Comparison of ENCODE assay signal across 20 mouse cellular contexts in the genomic region with DNA sequence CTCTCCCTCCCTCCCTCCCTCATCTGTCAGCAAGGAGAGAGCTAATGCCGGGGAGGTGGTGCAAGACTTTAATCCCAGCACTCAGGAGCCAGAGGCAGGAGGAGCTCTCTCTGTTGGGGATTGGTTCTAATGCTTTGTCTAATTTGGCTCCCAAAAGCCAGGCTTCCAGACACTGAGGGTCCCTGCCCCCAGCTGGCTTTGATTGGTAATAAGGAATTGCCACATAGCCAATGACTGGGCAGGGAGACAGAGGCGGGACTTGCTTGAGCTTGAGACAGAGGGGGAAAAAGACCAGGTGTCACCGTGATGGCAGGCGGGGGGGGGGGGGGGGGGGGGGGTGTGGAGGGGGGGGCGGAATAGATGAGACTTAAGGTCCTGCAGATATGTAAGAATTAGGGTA. TPM values are rescaled to one million over a fixed set of nuclear protein-coding genes. Genes with fewer than 3 reads are reported as not detected.
A peak's percentile ranks its signal among the peaks of the same experiment; 100 is the strongest.
DNase-seq lines count a peak whose midpoint lies in the region; ATAC-seq and TF ChIP-seq lines count a peak whose summit lies in the region.
"Had no signal": no experiment of that assay in that cellular context is flagged by ENCODE, and none has a peak within 500 bp of the region (broad histone marks: within the 10 kb centered on the region; RNA-seq: fewer than 3 reads in every experiment).

No protein-coding gene starts in this region.

- H3K9me3 ChIP-seq in lung, embryonic 14.5 days (ENCODE audit: low read depth, low read length) = no peaks in the 10 kb centered on the region
- H3K9me3 ChIP-seq in embryonic facial prominence, embryonic 14.5 days (ENCODE audit: control insufficient read depth, low read length) = no peaks in the 10 kb centered on the region
- H3K9me3 ChIP-seq in intestine, postnatal 0 days (ENCODE audit: control insufficient read depth) = no peaks in the 10 kb centered on the region
- H3K9me3 ChIP-seq: limb, embryonic 15.5 days; neural tube, embryonic 12.5 days had no signal

- peak; percentile 20 for DNase-seq in embryo, embryonic 10 days (ENCODE audit: low spot score)
- DNase-seq in embryo, embryonic 9.5 days (ENCODE audit: extremely low spot score) = no peak
- DNase-seq in lung, embryonic 14.5 days = peak; percentile 4
- DNase-seq in lung, postnatal 25 days (ENCODE audit: low spot score) = no peak
- peak; percentile 84 for DNase-seq in R1 (ENCODE audit: low read depth, low spot score)
- peak; percentile 7 for DNase-seq in embryonic facial prominence, embryonic 14.5 days (ENCODE audit: low spot score)
- DNase-seq in right cerebral cortex, adult 2 months (ENCODE audit: low spot score in 2 of 2) = no peak
- DNase-seq: adrenal gland, postnatal 36 days; cerebellum, adult 9-10 months; gastrocnemius, postnatal 25 days; heart, postnatal 10 days; kidney, adult 9 months; kidney, postnatal 36 days; lung, postnatal 14 days; right cerebral cortex, postnatal 4 days had no signal

- no peak overlapping the region for H3K9ac ChIP-seq in lung, embryonic 14.5 days
- H3K9ac ChIP-seq in embryonic facial prominence, embryonic 14.5 days (ENCODE audit: low read depth, low read length) = no peak overlapping the region
- no peak overlapping the region for H3K9ac ChIP-seq in intestine, postnatal 0 days (ENCODE audit: low read depth, low read length)
- H3K9ac ChIP-seq: limb, embryonic 15.5 days; neural tube, embryonic 12.5 days had no signal

- no peak overlapping the region for H3K4me2 ChIP-seq in lung, embryonic 14.5 days
- no peak overlapping the region for H3K4me2 ChIP-seq in embryonic facial prominence, embryonic 14.5 days (ENCODE audit: low read depth, low read length)
- H3K4me2 ChIP-seq in intestine, postnatal 0 days (replicated peaks; ENCODE audit: low read depth) = no peak overlapping the region
- H3K4me2 ChIP-seq: limb, embryonic 15.5 days; neural tube, embryonic 12.5 days had no signal

- no peaks in the 10 kb centered on the region for H3K27me3 ChIP-seq in lung, embryonic 14.5 days (ENCODE audit: insufficient read depth, low read length)
- no peaks in the 10 kb centered on the region for H3K27me3 ChIP-seq in embryonic facial prominence, embryonic 14.5 days (replicated peaks; ENCODE audit: control insufficient read depth, insufficient read depth, low read length)
- H3K27me3 ChIP-seq in intestine, postnatal 0 days (replicated peaks; ENCODE audit: control insufficient read depth, insufficient read depth, low read length) = no peaks in the 10 kb centered on the region
- H3K27me3 ChIP-seq: limb, embryonic 15.5 days; neural tube, embryonic 12.5 days had no signal

- no peak overlapping the region for H3K4me3 ChIP-seq in lung, embryonic 14.5 days (ENCODE audit: low read depth, low read length)
- no peak overlapping the region for H3K4me3 ChIP-seq in embryonic facial prominence, embryonic 14.5 days (ENCODE audit: low read depth, low read length)
- H3K4me3 ChIP-seq in intestine, postnatal 0 days (ENCODE audit: low read depth, low read length) = no peak overlapping the region
- H3K4me3 ChIP-seq: limb, embryonic 15.5 days; neural tube, embryonic 12.5 days had no signal

- no peak overlapping the region for H3K27ac ChIP-seq in lung, embryonic 14.5 days (ENCODE audit: low read depth)
- no peak overlapping the region for H3K27ac ChIP-seq in embryonic facial prominence, embryonic 14.5 days (replicated peaks; ENCODE audit: low read depth, low read length)
- H3K27ac ChIP-seq in intestine, postnatal 0 days (ENCODE audit: low read depth, low read length) = no peak overlapping the region
- H3K27ac ChIP-seq: limb, embryonic 15.5 days; neural tube, embryonic 12.5 days had no signal

- H3K4me1 ChIP-seq in lung, embryonic 14.5 days (ENCODE audit: insufficient read depth) = no peaks in the 10 kb centered on the region
- H3K4me1 ChIP-seq in embryonic facial prominence, embryonic 14.5 days (ENCODE audit: control insufficient read depth, insufficient read depth, low read length) = no peaks in the 10 kb centered on the region
- no peaks in the 10 kb centered on the region for H3K4me1 ChIP-seq in intestine, postnatal 0 days (replicated peaks; ENCODE audit: control insufficient read depth, insufficient read depth, low read length)
- H3K4me1 ChIP-seq: limb, embryonic 15.5 days; neural tube, embryonic 12.5 days had no signal

- no peaks in the 10 kb centered on the region for H3K36me3 ChIP-seq in lung, embryonic 14.5 days (ENCODE audit: insufficient read depth)
- H3K36me3 ChIP-seq in embryonic facial prominence, embryonic 14.5 days (ENCODE audit: control insufficient read depth, insufficient read depth, low read length) = no peaks in the 10 kb centered on the region
- no peaks in the 10 kb centered on the region for H3K36me3 ChIP-seq in intestine, postnatal 0 days (ENCODE audit: control insufficient read depth, insufficient read depth)
- H3K36me3 ChIP-seq: limb, embryonic 15.5 days; neural tube, embryonic 12.5 days had no signal

- 7% methylated on average over 3 of the region's 5 CpGs for WGBS in lung, embryonic 14.5 days
- 23% methylated on average over 3 of the region's 5 CpGs for WGBS in embryonic facial prominence, embryonic 14.5 days
- 15% methylated on average over 3 of the region's 5 CpGs for WGBS in intestine, postnatal 0 days

- TF ChIP-seq CTCF in lung, embryonic 14.5 days (IDR thresholded peaks at IDR 0.05; ENCODE audit: low read depth) = no peak
- no peak for TF ChIP-seq CTCF in intestine, postnatal 0 days (IDR thresholded peaks at IDR 0.05; ENCODE audit: low read depth)

- ATAC-seq in lung, embryonic 14.5 days (ENCODE audit: insufficient read depth) = no peak
- no peak for ATAC-seq in embryonic facial prominence, embryonic 14.5 days (ENCODE audit: low read depth)
- ATAC-seq in intestine, postnatal 0 days = no peak
- ATAC-seq: activated CD4-positive, CD25-positive, alpha-beta regulatory T cell, adult 4 months; CD4-positive, CD25-positive, alpha-beta regulatory T cell, adult 4 months had no signal

RNA-seq across cellular contexts. Expression of a gene that starts 24.6 kb away (rescaled TPM):
- 181 and 186 TPM in 2 replicates for polyA plus RNA-seq in lung, embryonic 14.5 days (2014; fragmentation: Nextera tagmentation; extraction: Ambion mirVana)
- 180 and 182 TPM in 2 replicates for polyA plus RNA-seq in embryonic facial prominence, embryonic 14.5 days (2014; fragmentation: Nextera tagmentation; extraction: Ambion mirVana)
- 86.6 and 88.6 TPM in 2 replicates for polyA plus RNA-seq in intestine, postnatal 0 days (2015; fragmentation: Nextera tagmentation; extraction: Ambion mirVana)

Comparison
In these comparisons a context has a peak if more than half of its experiments do, and no peak if none do; other contexts are left out.
1. DNase-seq: peak in embryo, embryonic 10 days (single experiment), lung, embryonic 14.5 days (single experiment), R1 (single experiment) and embryonic facial prominence, embryonic 14.5 days (single experiment); none in embryo, embryonic 9.5 days (single experiment), lung, postnatal 25 days (single experiment) and right cerebral cortex, adult 2 months (0 of 2).